Mouse (Mus musculus): Measurements from ENCODE around the gene Plin4. TPM values are rescaled to one million over a fixed set of nuclear protein-coding genes. Genes with fewer than 3 reads are reported as not detected.
A peak's percentile ranks its signal among the peaks of the same experiment; 100 is the strongest.
"Not testable (repeated sequence)": the region's sequence is repeated elsewhere in the genome, so short reads cannot be mapped to it uniquely, and the experiment has no call there.

The Plin4 gene
- polyA plus RNA-seq, 1 experiment: not detected

GRCm38 (mm10) chr17:56098711-56099572 is 10.7 kb downstream of the Plin4 start:
- no peak overlapping the region for H3K4me3 ChIP-seq (ENCODE audit: insufficient read depth, low read depth, low read length)
- no peak overlapping the region for H3K27ac ChIP-seq (ENCODE audit: insufficient read depth, low read depth, low read length)
- WGBS: 85% methylated on average over 15 of the region's 15 CpGs
- TF ChIP-seq CTCF (IDR thresholded peaks at IDR 0.05; ENCODE audit: insufficient read depth, low read depth, low read length) (no peak), POLR2A (IDR thresholded peaks at IDR 0.05; ENCODE audit: insufficient read depth, low read depth, low read length) (no peak)
- H3K4me1 ChIP-seq (ENCODE audit: control insufficient read depth, insufficient read depth, low read length): no peaks in the 10 kb centered on the region

- Histone ChIP-seq H3K4me3 (ENCODE audit: insufficient read depth, low read depth, low read length) (no peak overlapping the region), H3K27ac (ENCODE audit: insufficient read depth, low read depth, low read length) (no peak overlapping the region), H3K4me1 (ENCODE audit: control insufficient read depth, insufficient read depth, low read length) (no peaks in the 10 kb centered on the region)
- no peak for TF ChIP-seq CTCF (IDR thresholded peaks at IDR 0.05; ENCODE audit: insufficient read depth, low read depth, low read length)
- no peak for TF ChIP-seq POLR2A (IDR thresholded peaks at IDR 0.05; ENCODE audit: insufficient read depth, low read depth, low read length)
- WGBS: 88% methylated on average over 8 of the region's 8 CpGs
These were observed 11.4 kb downstream of the Plin4 start for GRCm38 (mm10) chr17:56098180-56098579.

- Histone ChIP-seq H3K4me3 (ENCODE audit: insufficient read depth, low read depth, low read length) (no peak overlapping the region), H3K27ac (ENCODE audit: insufficient read depth, low read depth, low read length) (no peak overlapping the region), H3K4me1 (ENCODE audit: control insufficient read depth, insufficient read depth, low read length) (no peaks in the 10 kb centered on the region)
- TF ChIP-seq POLR2A (IDR thresholded peaks at IDR 0.05; ENCODE audit: insufficient read depth, low read depth, low read length) (no peak), CTCF (IDR thresholded peaks at IDR 0.05; ENCODE audit: insufficient read depth, low read depth, low read length) (no peak)
- WGBS: 91% methylated on average over 12 of the region's 12 CpGs
These were observed 12.7 kb downstream of the Plin4 start for GRCm38 (mm10) chr17:56096883-56097282.

GRCm38 (mm10) chr17:56092794-56093193 is 16.8 kb downstream of the Plin4 start:
- Histone ChIP-seq H3K4me3 (ENCODE audit: insufficient read depth, low read depth, low read length) (no peak overlapping the region), H3K27ac (ENCODE audit: insufficient read depth, low read depth, low read length) (no peak overlapping the region), H3K4me1 (ENCODE audit: control insufficient read depth, insufficient read depth, low read length) (no peaks in the 10 kb centered on the region)
- TF ChIP-seq POLR2A (IDR thresholded peaks at IDR 0.05; ENCODE audit: insufficient read depth, low read depth, low read length): no peak
- TF ChIP-seq CTCF (IDR thresholded peaks at IDR 0.05; ENCODE audit: insufficient read depth, low read depth, low read length): no peak
- WGBS: 94% methylated on average over 1 of the region's 1 CpGs

GRCm38 (mm10) chr17:56092312-56092711 is 17.3 kb downstream of the Plin4 start:
- Histone ChIP-seq H3K4me3 (ENCODE audit: insufficient read depth, low read depth, low read length) (no peak overlapping the region), H3K4me1 (ENCODE audit: control insufficient read depth, insufficient read depth, low read length) (no peaks in the 10 kb centered on the region), H3K27ac (ENCODE audit: insufficient read depth, low read depth, low read length) (no peak overlapping the region)
- 84% methylated on average over 1 of the region's 1 CpGs for WGBS
- TF ChIP-seq CTCF (IDR thresholded peaks at IDR 0.05; ENCODE audit: insufficient read depth, low read depth, low read length) (no peak), POLR2A (IDR thresholded peaks at IDR 0.05; ENCODE audit: insufficient read depth, low read depth, low read length) (no peak)

- 3% methylated on average over 8 of the region's 8 CpGs for WGBS
- peak overlapping the region; percentile 66 for H3K4me3 ChIP-seq (ENCODE audit: insufficient read depth, low read depth, low read length)
- TF ChIP-seq POLR2A (IDR thresholded peaks at IDR 0.05; ENCODE audit: insufficient read depth, low read depth, low read length) (no peak), CTCF (IDR thresholded peaks at IDR 0.05; ENCODE audit: insufficient read depth, low read depth, low read length) (no peak)
- peaks cover 26% of the 10 kb centered on the region for H3K4me1 ChIP-seq (ENCODE audit: control insufficient read depth, insufficient read depth, low read length)
- H3K27ac ChIP-seq (ENCODE audit: insufficient read depth, low read depth, low read length): no peak overlapping the region
These were observed 28.6 kb downstream of the Plin4 start for GRCm38 (mm10) chr17:56080781-56081585.

GRCm38 (mm10) chr17:56079921-56080320 is 29.7 kb downstream of the Plin4 start:
- peak overlapping the region; percentile 66 for H3K4me3 ChIP-seq (ENCODE audit: insufficient read depth, low read depth, low read length)
- TF ChIP-seq POLR2A (IDR thresholded peaks at IDR 0.05; ENCODE audit: insufficient read depth, low read depth, low read length) (no peak), CTCF (IDR thresholded peaks at IDR 0.05; ENCODE audit: insufficient read depth, low read depth, low read length) (no peak)
- peaks cover 26% of the 10 kb centered on the region for H3K4me1 ChIP-seq (ENCODE audit: control insufficient read depth, insufficient read depth, low read length)
- H3K27ac ChIP-seq (ENCODE audit: insufficient read depth, low read depth, low read length): no peak overlapping the region
- WGBS: 2% methylated on average over 11 of the region's 11 CpGs

GRCm38 (mm10) chr17:56078880-56079795 is 30.5 kb downstream of the Plin4 start, which contains the start of gene Hdgfl2:
TSS of gene Hdgfl2 (plus strand) at chr17:56079634.
- H3K4me1 ChIP-seq (ENCODE audit: control insufficient read depth, insufficient read depth, low read length): peaks cover 28% of the 10 kb centered on the region
- WGBS: under 1% methylated on average over 61 of the region's 61 CpGs
- TF ChIP-seq POLR2A (IDR thresholded peaks at IDR 0.05; ENCODE audit: insufficient read depth, low read depth, low read length) (peak; percentile 77), CTCF (IDR thresholded peaks at IDR 0.05; ENCODE audit: insufficient read depth, low read depth, low read length) (no peak)

GRCm38 (mm10) chr17:56078361-56078760 is 31.2 kb downstream of the Plin4 start:
- 65% methylated on average over 9 of the region's 9 CpGs for WGBS
- peaks cover 29% of the 10 kb centered on the region for H3K4me1 ChIP-seq (ENCODE audit: control insufficient read depth, insufficient read depth, low read length)
- not testable (repeated sequence) for H3K27ac ChIP-seq (ENCODE audit: insufficient read depth, low read depth, low read length); H3K4me3 ChIP-seq (ENCODE audit: insufficient read depth, low read depth, low read length)

More at GRCm38 (mm10) chr17:56078880-56079795, 30.5 kb downstream of the Plin4 start, which contains the start of gene Hdgfl2:
- H3K4me3 ChIP-seq (ENCODE audit: insufficient read depth, low read depth, low read length): peak within 1 kb of the TSS; percentile 66
- H3K27ac ChIP-seq (ENCODE audit: insufficient read depth, low read depth, low read length): no peak within 1 kb of the TSS

Measured in olfactory bulb, adult 2 months (tissue).